Comparison of ENCODE assay signal across 15 mouse cellular contexts in the genomic region with DNA sequence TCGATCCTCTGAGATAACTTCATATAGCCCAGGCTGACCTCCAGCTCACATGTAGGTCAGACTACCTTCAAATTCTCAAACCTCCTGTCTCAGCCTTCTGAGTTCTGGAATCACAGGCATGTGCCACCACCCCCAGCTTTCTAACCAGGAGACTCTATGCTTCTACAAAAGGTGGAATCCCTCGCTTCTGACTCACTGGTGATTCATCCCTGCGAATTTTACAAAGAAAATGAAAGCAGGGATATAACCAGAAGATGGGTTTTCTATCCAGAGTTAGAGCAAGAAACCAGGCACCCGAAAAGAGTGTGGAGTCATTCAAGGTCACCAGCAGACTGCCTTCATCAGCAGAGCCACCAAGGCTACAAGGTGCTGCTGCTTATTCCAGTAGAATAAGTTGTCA. TPM values are rescaled to one million over a fixed set of nuclear protein-coding genes. Genes with fewer than 3 reads are reported as not detected.
DNase-seq lines count a peak whose midpoint lies in the region; ATAC-seq and TF ChIP-seq lines count a peak whose summit lies in the region.
"Had no signal": no experiment of that assay in that cellular context is flagged by ENCODE, and none has a peak within 500 bp of the region (broad histone marks: within the 10 kb centered on the region; RNA-seq: fewer than 3 reads in every experiment).

No protein-coding gene starts in this region.

- H3K4me3 ChIP-seq in gastrocnemius, adult 2 months, result no peak overlapping the region
- H3K4me3 ChIP-seq: hindbrain, embryonic 15.5 days; limb, embryonic 10.5 days had no signal

- no peak for DNase-seq in gastrocnemius, adult 2 months
- DNase-seq in gastrocnemius, postnatal 14 days, result no peak
- DNase-seq in 3T3-L1 (ENCODE audit: low read depth, low spot score), result peak; percentile 91
- peak; percentile 67 for DNase-seq in R1 (ENCODE audit: low read depth, low spot score)
- DNase-seq in left cerebral cortex, postnatal 14 days (ENCODE audit: low spot score in 2 of 2), result peak; percentile 37 to 62
- no peak for DNase-seq in embryo, embryonic 9.5 days (ENCODE audit: extremely low spot score)
- DNase-seq: cerebellum, adult 18-20 months; embryo, embryonic 11 days; heart, postnatal 10 days; kidney, adult 2 months; kidney, postnatal 36 days had no signal

- intact Hi-C loops in gastrocnemius, adult 2 months (cut with DNase I), result loop anchor here (2.0 kb wide), 2 partner anchors 35 to 39 kb away; no protein-coding TSS in a partner anchor
- intact Hi-C loops in gastrocnemius, postnatal 14 days (cut with DNase I; ENCODE audit: low total_unique reads), result no loop called here
- intact Hi-C loops in left cerebral cortex, postnatal 14 days (cut with DNase I), result loop anchor here (5.0 kb wide), 1 partner anchor 41 kb away; no protein-coding TSS in a partner anchor

- TF ChIP-seq CTCF in gastrocnemius, adult 2 months (IDR thresholded peaks at IDR 0.05), result no peak

- H3K27ac ChIP-seq in gastrocnemius, adult 2 months, result peak overlapping the region; percentile 90
- H3K27ac ChIP-seq: hindbrain, embryonic 15.5 days; limb, embryonic 10.5 days; liver, embryonic 14.5 days had no signal

- ATAC-seq in erythroblast, adult 5-6 weeks (replicated peaks; ENCODE audit: low FRiP score, poor library complexity, severe bottlenecking), result no peak

RNA-seq across cellular contexts. Expression of a gene that starts 49.4 kb away (rescaled TPM):
- total RNA-seq in gastrocnemius, adult 2 months (2021), result 100 to 1,000 TPM; 144 to 162 TPM
- 100 to 1,000 TPM in 1 of 2 experiments, 10 to 100 TPM in 1; 80.5 to 128 TPM for total RNA-seq in gastrocnemius, postnatal 14 days (2021)
- total RNA-seq in left cerebral cortex, postnatal 14 days (2021), result 100 to 1,000 TPM; 206 to 251 TPM
- total RNA-seq in erythroblast, adult 5-6 weeks (2015; ENCODE audit: low replicate concordance), result 2.5 TPM in 2 replicates
- total RNA-seq in erythroblast, adult 5-6 weeks (2017; ENCODE audit: low replicate concordance), result 1.8 and 6.1 TPM in 2 replicates

Comparison
In these comparisons a context has a peak if more than half of its experiments do, and no peak if none do; other contexts are left out.
1. DNase-seq: peak in 3T3-L1 (single experiment), R1 (single experiment) and left cerebral cortex, postnatal 14 days (2 of 2); none in gastrocnemius, adult 2 months (single experiment), gastrocnemius, postnatal 14 days (single experiment) and embryo, embryonic 9.5 days (single experiment).
2. RNA of a gene that starts 49.4 kb away (total RNA-seq): 206 to 251 TPM in left cerebral cortex, postnatal 14 days, 144 to 162 TPM in gastrocnemius, adult 2 months and 80.5 to 128 TPM in gastrocnemius, postnatal 14 days; 1.8 to 6.1 TPM in erythroblast, adult 5-6 weeks; every median in the first group is over 10 times any median in the second.